Mouse (Mus musculus): Measurements from ENCODE around the gene Dppa3.
A peak's percentile ranks its signal among the peaks of the same experiment; 100 is the strongest.

Dppa3 gene

GRCm38 (mm10) chr6:122626110-122626509 is at the start of gene Dppa3:
TSS of gene Dppa3 (plus strand) at chr6:122626410.
- no peak for DNase-seq (ENCODE audit: low spot score)

GRCm38 (mm10) chr6:122577030-122577429 is 49.2 kb upstream of the Dppa3 start:
- DNase-seq (ENCODE audit: low spot score) = no peak

GRCm38 (mm10) chr6:122579086-122579485 is 47.1 kb upstream of the Dppa3 start:
- no peak for DNase-seq (ENCODE audit: low spot score)

GRCm38 (mm10) chr6:122591027-122591758 is 35.0 kb upstream of the Dppa3 start:
- no peak for DNase-seq (ENCODE audit: low spot score)

- no peak for DNase-seq (ENCODE audit: low spot score)
These were observed 33.3 kb upstream of the Dppa3 start for GRCm38 (mm10) chr6:122592905-122593304.

- peak; percentile 16 for DNase-seq (ENCODE audit: low spot score)
These were observed 30.6 kb upstream of the Dppa3 start for GRCm38 (mm10) chr6:122595637-122596036.

GRCm38 (mm10) chr6:122596608-122597007 is 29.6 kb upstream of the Dppa3 start:
- no peak for DNase-seq (ENCODE audit: low spot score)

- no peak for DNase-seq (ENCODE audit: low spot score)
These were observed 28.2 kb upstream of the Dppa3 start for GRCm38 (mm10) chr6:122598014-122598413.

GRCm38 (mm10) chr6:122598436-122598835 is 27.8 kb upstream of the Dppa3 start:
- DNase-seq (ENCODE audit: low spot score) = no peak

- no peak for DNase-seq (ENCODE audit: low spot score)
These were observed 27.0 kb upstream of the Dppa3 start for GRCm38 (mm10) chr6:122599054-122599737.

GRCm38 (mm10) chr6:122600066-122600646 is 26.1 kb upstream of the Dppa3 start:
- no peak for DNase-seq (ENCODE audit: low spot score)

GRCm38 (mm10) chr6:122601031-122601430 is 25.2 kb upstream of the Dppa3 start:
- no peak for DNase-seq (ENCODE audit: low spot score)

GRCm38 (mm10) chr6:122601615-122602014 is 24.6 kb upstream of the Dppa3 start:
- DNase-seq (ENCODE audit: low spot score) = no peak

- DNase-seq (ENCODE audit: low spot score) = peak; percentile 76
These were observed 23.8 kb upstream of the Dppa3 start, which contains the start of gene Apobec1 for GRCm38 (mm10) chr6:122602242-122602991. TSS of gene Apobec1 (minus strand) at chr6:122602444.

GRCm38 (mm10) chr6:122602992-122603322 is 23.3 kb upstream of the Dppa3 start:
- no peak for DNase-seq (ENCODE audit: low spot score)

GRCm38 (mm10) chr6:122604260-122604659 is 21.9 kb upstream of the Dppa3 start:
- no peak for DNase-seq (ENCODE audit: low spot score)

- DNase-seq (ENCODE audit: low spot score) = no peak
These were observed 20.7 kb upstream of the Dppa3 start for GRCm38 (mm10) chr6:122605483-122605882.

- DNase-seq (ENCODE audit: low spot score) = no peak
These were observed 19.5 kb upstream of the Dppa3 start for GRCm38 (mm10) chr6:122606661-122607060.

GRCm38 (mm10) chr6:122607700-122608099 is 18.5 kb upstream of the Dppa3 start:
- no peak for DNase-seq (ENCODE audit: low spot score)

GRCm38 (mm10) chr6:122608434-122609376 is 17.5 kb upstream of the Dppa3 start:
- no peak for DNase-seq (ENCODE audit: low spot score)

GRCm38 (mm10) chr6:122609377-122609728 is 16.9 kb upstream of the Dppa3 start:
- no peak for DNase-seq (ENCODE audit: low spot score)
